Mouse (Mus musculus): Measurements from ENCODE around the gene Gm17521.
"Not testable (repeated sequence)": the region's sequence is repeated elsewhere in the genome, so short reads cannot be mapped to it uniquely, and the experiment has no call there.

Gene Gm17521

DNA sequence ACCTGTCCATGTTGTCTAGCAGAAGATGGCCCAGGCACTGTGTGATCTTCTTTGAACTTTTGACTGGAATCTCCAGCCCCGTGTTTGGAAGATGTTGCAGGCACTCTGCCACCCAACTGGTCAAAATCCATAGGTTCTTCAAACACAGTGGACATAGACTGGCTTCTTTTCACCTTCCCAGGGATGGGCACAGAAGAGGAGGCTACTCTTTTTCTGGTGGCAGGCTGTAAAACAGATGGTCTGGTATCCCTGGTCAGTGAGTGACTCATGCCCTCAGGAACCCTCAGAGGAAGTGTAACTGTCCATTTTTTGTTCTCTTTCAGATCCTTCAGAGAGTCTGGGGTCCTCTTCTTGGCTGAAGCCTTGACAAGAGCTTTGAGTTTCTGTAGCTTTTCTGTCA, at the start of gene Gm17521:
Gm17521 (minus strand) TSS at position 101 of the 400 bp plus-strand sequence.
- DNase-seq = not testable (repeated sequence)

DNA sequence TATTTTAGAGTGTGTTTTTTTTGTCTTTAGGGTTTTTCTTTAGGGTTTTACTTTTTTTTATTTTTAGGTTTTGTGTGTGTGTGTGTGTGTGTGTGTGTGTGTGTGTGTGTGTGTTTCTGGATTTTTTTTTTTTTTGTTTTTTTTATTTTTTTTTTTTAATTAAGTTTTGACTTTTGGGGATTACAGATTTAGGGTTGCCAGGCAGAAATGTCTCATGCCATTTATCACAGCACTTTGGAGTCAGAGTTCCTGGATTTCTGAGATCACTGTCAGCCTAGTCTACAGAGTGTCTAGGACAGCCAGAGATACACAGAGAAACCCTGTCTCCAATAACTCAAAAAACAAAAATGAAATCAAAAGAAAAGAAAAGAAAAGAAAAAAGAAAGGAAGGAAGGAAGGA, 14.5 kb upstream of the Gm17521 start:
- no peak for DNase-seq

DNA sequence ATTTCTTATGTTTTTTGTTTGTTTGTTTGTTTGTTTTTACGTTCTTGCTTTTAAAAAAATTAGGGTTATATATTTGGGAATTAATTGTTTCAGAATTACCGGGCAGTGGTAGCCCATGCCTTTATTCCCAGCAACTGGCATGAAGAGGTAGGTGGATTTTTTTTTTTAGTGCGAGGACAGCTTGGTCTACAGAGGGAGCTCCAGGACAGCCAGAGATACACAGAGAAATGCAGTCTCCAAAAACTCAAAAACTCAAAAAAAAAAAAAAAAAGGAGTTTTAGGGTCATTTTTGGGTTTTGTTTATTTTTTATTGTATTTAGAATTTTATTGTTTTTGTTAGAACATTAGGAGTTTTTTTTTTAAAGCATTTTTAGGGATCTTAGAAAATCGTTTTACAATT, 14.0 kb upstream of the Gm17521 start:
- DNase-seq = no peak
